Mouse (Mus musculus): ENCODE data around the gene Gpr142. TPM values are rescaled to one million over a fixed set of nuclear protein-coding genes. Genes with fewer than 3 reads are reported as not detected.

Gene Gpr142
- total RNA-seq (2023) = not detected

DNA sequence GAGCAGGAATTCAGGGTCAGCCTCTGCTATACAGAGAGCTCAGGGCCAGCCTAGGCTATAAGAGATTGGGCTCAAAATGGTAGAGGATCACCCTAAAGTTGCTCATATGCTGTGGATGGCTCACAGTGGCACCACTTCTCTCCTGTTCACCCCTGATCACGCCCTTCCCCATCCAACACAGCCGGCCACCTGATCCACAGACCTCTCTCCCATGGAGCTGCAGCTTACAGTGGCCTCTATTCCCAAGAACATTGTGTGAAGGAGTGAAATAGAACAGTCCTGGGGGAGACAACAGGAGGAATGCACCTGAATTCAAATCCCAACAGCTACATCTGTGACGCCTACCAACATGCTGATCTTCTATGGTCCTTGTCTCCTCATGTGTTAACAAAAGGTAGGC lies at the start of gene Gpr142:
TSS of gene Gpr142 (plus strand) at position 301 of the 400 bp plus-strand sequence.

DNA sequence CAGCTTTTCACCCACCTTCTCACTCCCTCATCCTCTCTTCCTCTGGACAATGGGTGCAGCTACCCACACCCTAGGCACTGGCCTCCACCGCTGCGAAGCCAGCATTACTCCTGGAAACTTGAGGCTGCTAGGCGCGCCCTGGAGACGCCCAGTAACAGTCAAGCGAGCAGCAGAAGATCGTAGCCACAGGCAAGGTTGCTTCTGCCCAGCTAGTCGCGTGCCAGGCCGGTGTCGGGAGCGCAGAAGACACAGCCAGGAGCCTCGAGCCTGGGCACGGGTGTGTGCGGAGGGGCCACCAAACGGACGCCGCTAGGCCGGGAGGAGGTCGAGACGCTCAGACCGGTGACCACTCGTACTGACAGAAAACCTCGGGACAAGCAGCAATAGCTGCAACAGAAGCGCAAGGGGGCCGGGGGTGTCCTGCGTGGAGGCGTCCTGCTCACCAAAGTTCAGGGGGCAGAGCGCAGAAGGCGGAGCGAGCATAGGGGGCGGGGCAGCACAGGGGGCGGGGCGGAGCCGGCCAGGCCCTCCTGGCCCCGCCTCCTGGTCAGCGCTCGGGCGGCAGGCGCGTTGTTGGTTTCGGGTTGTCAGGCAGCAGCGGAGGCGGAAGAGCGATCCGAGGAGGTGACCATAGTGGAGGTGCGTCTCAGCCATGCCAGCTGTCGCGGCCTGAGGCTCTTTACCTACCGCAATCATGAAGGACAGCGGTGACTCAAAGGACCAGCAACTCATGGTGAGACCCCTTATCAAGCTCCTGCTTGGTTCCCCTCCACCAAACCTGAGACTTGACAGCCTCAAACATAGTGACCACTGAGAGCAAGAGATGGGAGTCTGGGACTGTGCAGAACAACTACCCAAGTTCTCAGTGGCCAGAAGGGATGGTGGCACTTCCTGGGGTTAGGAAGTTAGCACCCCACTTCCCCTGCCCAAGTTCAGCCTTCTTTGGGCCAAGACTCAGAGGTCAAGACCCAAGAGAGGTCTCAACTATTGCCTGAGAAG lies 33.6 kb upstream of the Gpr142 start, which contains the start of gene Kif19a:
TSS of gene Kif19a (plus strand) at position 569 of the 999 bp plus-strand sequence.

DNA sequence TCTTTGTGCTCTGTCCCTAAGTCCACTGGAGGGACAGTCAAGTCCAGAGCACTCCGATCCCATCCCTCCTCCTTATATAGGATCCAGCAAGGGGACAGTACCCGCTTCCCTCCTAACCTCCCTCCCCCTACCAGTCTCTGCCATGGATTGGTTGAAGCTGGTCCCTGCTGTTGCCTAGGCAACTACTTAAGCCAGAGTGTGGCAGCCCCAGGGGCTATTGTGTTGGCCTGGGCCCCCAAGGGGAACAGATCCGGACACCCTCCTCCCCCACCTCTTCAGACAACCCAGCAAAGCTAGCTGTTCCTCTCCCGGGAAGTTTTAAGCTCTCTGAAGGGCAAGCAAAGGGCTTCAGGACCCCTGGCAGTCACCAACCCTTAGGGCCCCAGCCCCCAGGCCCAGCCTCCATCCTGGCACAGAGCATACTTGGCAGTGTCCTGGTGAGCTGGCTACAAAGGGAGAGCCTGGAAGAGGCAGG lies 2.8 kb upstream of the Gpr142 start, which contains the start of gene Btbd17:
TSS of gene Btbd17 (minus strand) at position 98 of the 475 bp plus-strand sequence.

DNA sequence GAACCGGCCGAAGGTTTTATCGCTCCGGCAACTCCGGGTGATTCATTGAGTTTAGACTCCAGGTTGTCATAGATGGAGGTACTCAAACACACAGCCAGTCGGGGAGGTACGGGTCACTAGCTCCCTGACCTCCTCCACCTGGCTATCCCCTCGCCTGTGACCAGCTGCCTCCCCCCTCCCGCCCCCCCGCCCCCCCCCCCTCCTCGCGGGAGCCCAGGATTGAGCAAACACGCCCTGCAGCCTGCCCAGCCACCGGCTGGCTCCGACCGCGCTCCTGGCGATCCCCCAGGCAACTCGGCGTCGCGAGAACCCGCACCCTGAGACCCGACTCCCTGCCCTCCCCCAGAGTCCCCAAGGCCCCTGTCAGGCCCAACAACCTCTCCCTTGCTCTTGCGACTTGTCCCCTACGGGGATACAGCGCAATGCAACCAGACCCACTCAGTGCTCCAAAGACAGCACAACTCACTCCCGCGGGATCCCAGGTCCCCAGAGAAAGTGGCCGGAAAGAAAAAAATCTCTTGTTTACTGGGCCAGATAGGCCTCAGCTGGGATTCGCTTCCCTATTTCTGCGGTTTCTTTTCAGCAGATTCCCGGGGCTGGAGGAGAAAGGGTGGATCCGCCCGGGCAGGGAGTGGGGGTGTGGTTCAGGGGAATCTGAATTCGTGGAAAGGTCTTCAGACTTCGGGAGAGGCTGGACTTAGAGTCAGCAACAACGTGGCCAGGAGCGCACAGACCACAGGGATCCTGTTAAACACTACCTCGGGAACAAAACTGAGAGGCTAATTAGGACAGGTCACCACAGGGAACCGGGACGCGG lies 51.9 kb downstream of the Gpr142 start, which contains the start of gene Gprc5c:
TSS of gene Gprc5c (plus strand) at position 701 of the 817 bp plus-strand sequence.

Other genes with a start within 250 kb of the Gpr142 start
- gene Rpl38, start 130.4 kb upstream of the Gpr142 start, total RNA-seq (2023) = 2,574 TPM
- 1.1 TPM for gene Ttyh2, start 123.5 kb upstream of the Gpr142 start, total RNA-seq (2023)
- not detected for gene Dnaic2, start 71.5 kb upstream of the Gpr142 start, total RNA-seq (2023)
- 2.1 TPM for gene Kif19a, start 33.5 kb upstream of the Gpr142 start, total RNA-seq (2023)
- gene Btbd17, start 3.0 kb upstream of the Gpr142 start, total RNA-seq (2023) = not detected
- 0.79 TPM for gene Gprc5c, start 52.2 kb downstream of the Gpr142 start, total RNA-seq (2023)
- 2.3 TPM for gene Cd300a, start 91.1 kb downstream of the Gpr142 start, total RNA-seq (2023)
- 0.82 TPM for gene Cd300lb, start 135.5 kb downstream of the Gpr142 start, total RNA-seq (2023)
- gene Cd300c, start 170.2 kb downstream of the Gpr142 start, total RNA-seq (2023) = not detected
- gene Cd300ld, start 191.0 kb downstream of the Gpr142 start, total RNA-seq (2023) = 1.3 TPM
- gene Cd300c2, start 203.0 kb downstream of the Gpr142 start, total RNA-seq (2023) = 3.4 TPM
- gene Cd300ld2, start 217.3 kb downstream of the Gpr142 start, total RNA-seq (2023) = not detected
- not detected for gene Cd300ld4, start 228.1 kb downstream of the Gpr142 start, total RNA-seq (2023)
- gene Cd300ld5, start 238.8 kb downstream of the Gpr142 start, total RNA-seq (2023) = 2.2 TPM
- gene Cd300ld3, start 249.5 kb downstream of the Gpr142 start, total RNA-seq (2023) = 2.2 TPM